Mouse (Mus musculus): Measurements from ENCODE around the gene Olfr502. TPM values are rescaled to one million over a fixed set of nuclear protein-coding genes. Genes with fewer than 3 reads are reported as not detected.
"Not testable (repeated sequence)": the region's sequence is repeated elsewhere in the genome, so short reads cannot be mapped to it uniquely, and the experiment has no call there.

The Olfr502 gene
- not detected for polyA plus RNA-seq (2012; fragmentation: generic; extraction: Trizol)
- long read RNA-seq, experiment 1, result 0 reads
- long read RNA-seq, experiment 2, result 0 reads

DNA sequence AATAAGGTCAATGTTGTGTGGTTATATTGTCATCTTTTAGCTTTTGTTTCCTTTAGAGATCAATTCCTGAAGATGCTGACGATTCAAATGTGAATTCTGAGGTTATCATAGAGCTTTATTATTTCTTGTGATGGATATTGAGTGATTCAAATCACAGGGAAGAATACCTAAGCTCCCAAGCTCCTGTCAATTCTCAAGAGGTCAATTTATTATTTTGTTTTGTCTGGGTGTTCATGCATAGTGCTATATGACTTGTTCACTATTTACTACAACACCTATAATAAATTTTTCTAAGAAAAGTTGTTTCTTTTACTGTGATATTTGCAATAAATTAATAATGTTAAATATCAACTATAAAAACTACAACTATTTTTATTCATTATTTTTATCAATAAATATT lies at the start of gene Olfr502:
Olfr502 (minus strand) TSS at position 101 of the 400 bp plus-strand sequence.
- TF ChIP-seq MAX (IDR thresholded peaks at IDR 0.05) (no peak), MYOD1 (IDR thresholded peaks at IDR 0.05; ENCODE audit: control insufficient read depth, insufficient read length, low read depth) (no peak), CTCF (IDR thresholded peaks at IDR 0.05; ENCODE audit: control insufficient read depth, insufficient read depth, insufficient read length) (no peak), CEBPB (IDR thresholded peaks at IDR 0.05; ENCODE audit: low read depth) (no peak), USF1 (IDR thresholded peaks at IDR 0.05; ENCODE audit: low read depth) (no peak), MYOG (IDR thresholded peaks at IDR 0.05; ENCODE audit: control insufficient read depth, extremely low read depth, insufficient read length) (no peak), FOSL1 (IDR thresholded peaks at IDR 0.05; ENCODE audit: insufficient read depth, low read length, poor library complexity, severe bottlenecking) (no peak)
- Histone ChIP-seq H3K27me3 (ENCODE audit: control insufficient read depth, insufficient read depth, insufficient read length) (no peaks in the 10 kb centered on the region), H3K79me3 (ENCODE audit: low read depth) (no peaks in the 10 kb centered on the region), H3ac (ENCODE audit: control insufficient read depth, insufficient read length, low read depth) (no peak within 1 kb of the TSS), H3K36me3 (ENCODE audit: control insufficient read depth, insufficient read depth) (no peaks in the 10 kb centered on the region), H3K79me2 (ENCODE audit: control insufficient read depth, insufficient read depth) (no peaks in the 10 kb centered on the region), H3K4me3 (ENCODE audit: insufficient read depth, poor library complexity, severe bottlenecking) (no peak within 1 kb of the TSS)

DNA sequence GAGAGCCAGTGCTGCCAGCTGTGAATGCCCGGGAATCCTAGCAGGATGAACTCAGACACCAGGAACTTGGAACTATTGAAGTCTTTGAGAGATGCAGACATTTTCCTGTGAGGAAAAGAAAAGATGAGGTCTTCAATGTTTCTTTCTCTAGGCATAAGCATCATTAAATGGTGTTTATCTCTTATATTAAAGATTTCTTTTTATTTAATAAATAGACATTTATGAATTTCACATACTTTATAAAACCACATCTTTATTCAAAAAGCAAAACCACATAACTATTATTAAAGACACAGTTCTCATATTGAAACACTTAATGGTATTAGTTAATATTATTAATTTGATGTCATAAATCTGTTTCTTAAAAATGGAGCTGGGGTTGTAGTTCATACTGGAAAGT lies 40.8 kb upstream of the Olfr502 start, which contains the start of gene Olfr504:
Olfr504 (minus strand) TSS at position 101 of the 400 bp plus-strand sequence.
- Histone ChIP-seq H3K4me3 (ENCODE audit: insufficient read depth, poor library complexity, severe bottlenecking) (no peak within 1 kb of the TSS), H3K79me3 (ENCODE audit: low read depth) (no peaks in the 10 kb centered on the region), H3K36me3 (ENCODE audit: control insufficient read depth, insufficient read depth) (no peaks in the 10 kb centered on the region), H3K27me3 (ENCODE audit: control insufficient read depth, insufficient read depth, insufficient read length) (no peaks in the 10 kb centered on the region), H3K79me2 (ENCODE audit: control insufficient read depth, insufficient read depth) (no peaks in the 10 kb centered on the region), H3ac (ENCODE audit: control insufficient read depth, insufficient read length, low read depth) (no peak within 1 kb of the TSS)
- TF ChIP-seq FOSL1 (IDR thresholded peaks at IDR 0.05; ENCODE audit: insufficient read depth, low read length, poor library complexity, severe bottlenecking), result no peak
- no peak for TF ChIP-seq MAX (IDR thresholded peaks at IDR 0.05)
- no peak for TF ChIP-seq CTCF (IDR thresholded peaks at IDR 0.05; ENCODE audit: control insufficient read depth, insufficient read depth, insufficient read length)
- no peak for TF ChIP-seq CEBPB (IDR thresholded peaks at IDR 0.05; ENCODE audit: low read depth)
- TF ChIP-seq MYOD1 (IDR thresholded peaks at IDR 0.05; ENCODE audit: control insufficient read depth, insufficient read length, low read depth), result no peak
- no peak for TF ChIP-seq MYOG (IDR thresholded peaks at IDR 0.05; ENCODE audit: control insufficient read depth, extremely low read depth, insufficient read length)
- no peak for TF ChIP-seq USF1 (IDR thresholded peaks at IDR 0.05; ENCODE audit: low read depth)

DNA sequence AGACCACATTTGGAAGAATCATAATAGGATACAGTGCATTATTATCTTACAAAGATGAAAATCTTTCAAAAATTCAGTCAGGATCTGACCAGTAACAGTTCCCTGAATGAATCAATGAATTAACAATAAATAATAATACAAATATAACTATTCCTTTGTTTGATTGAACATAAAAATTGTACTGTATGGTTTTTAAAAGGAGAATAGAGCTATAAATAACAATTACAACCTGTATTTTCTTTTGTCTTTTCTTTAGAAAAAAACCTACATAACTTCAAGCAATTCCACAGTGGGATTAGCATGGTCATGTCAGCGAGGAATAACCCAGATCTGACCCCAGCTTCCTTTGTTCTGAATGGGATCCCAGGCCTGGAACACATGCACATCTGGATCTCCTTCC lies 19.4 kb upstream of the Olfr502 start, which contains the start of gene Olfr503:
Olfr503 (plus strand) TSS at position 301 of the 400 bp plus-strand sequence.
- not testable (repeated sequence) for H3ac ChIP-seq (ENCODE audit: control insufficient read depth, insufficient read length, low read depth); H3K79me3 ChIP-seq (ENCODE audit: low read depth); H3K79me2 ChIP-seq (ENCODE audit: control insufficient read depth, insufficient read depth); H3K36me3 ChIP-seq (ENCODE audit: control insufficient read depth, insufficient read depth); H3K4me3 ChIP-seq (ENCODE audit: insufficient read depth, poor library complexity, severe bottlenecking); H3K27me3 ChIP-seq (ENCODE audit: control insufficient read depth, insufficient read depth, insufficient read length)

DNA sequence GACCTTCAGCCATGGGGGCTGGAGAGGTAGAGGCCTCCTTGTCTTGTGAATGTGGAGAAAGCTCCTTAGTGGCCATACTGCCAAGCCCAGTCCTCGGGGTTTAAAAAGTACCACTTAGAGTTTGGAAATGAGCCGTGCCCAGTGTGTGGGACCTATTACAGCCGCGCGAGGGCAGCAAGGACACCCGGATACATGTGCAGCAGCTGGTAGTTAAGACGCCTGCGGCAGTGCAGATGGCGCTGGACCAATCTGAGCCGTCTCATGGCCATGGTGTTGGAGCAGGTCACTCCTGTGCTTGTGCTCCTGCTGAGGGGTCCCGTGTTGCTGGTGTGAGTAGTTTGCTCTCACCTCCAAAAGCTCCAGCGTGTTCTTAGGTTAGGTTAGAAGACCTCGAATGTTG lies 17.6 kb upstream of the Olfr502 start:
- no peaks in the 10 kb centered on the region for H3K27me3 ChIP-seq (ENCODE audit: control insufficient read depth, insufficient read depth, insufficient read length)
- TF ChIP-seq MYOG (IDR thresholded peaks at IDR 0.05; ENCODE audit: control insufficient read depth, extremely low read depth, insufficient read length), result no peak
- H3K79me3 ChIP-seq (ENCODE audit: low read depth), result no peaks in the 10 kb centered on the region
- H3ac ChIP-seq (ENCODE audit: control insufficient read depth, insufficient read length, low read depth), result no peak overlapping the region
- no peaks in the 10 kb centered on the region for H3K79me2 ChIP-seq (ENCODE audit: control insufficient read depth, insufficient read depth)
- no peak overlapping the region for H3K4me3 ChIP-seq (ENCODE audit: insufficient read depth, poor library complexity, severe bottlenecking)
- no peaks in the 10 kb centered on the region for H3K36me3 ChIP-seq (ENCODE audit: control insufficient read depth, insufficient read depth)

Other genes with a start within 250 kb of the Olfr502 start
- gene Olfr490, start 236.1 kb downstream of the Olfr502 start, polyA plus RNA-seq (2012; fragmentation: generic; extraction: Trizol), result not detected
- not detected for gene Olfr491, start 211.6 kb downstream of the Olfr502 start, polyA plus RNA-seq (2012; fragmentation: generic; extraction: Trizol)
- gene Olfr492, start 201.4 kb downstream of the Olfr502 start, polyA plus RNA-seq (2012; fragmentation: generic; extraction: Trizol), result not detected
- not detected for gene Olfr493, start 178.1 kb downstream of the Olfr502 start, polyA plus RNA-seq (2012; fragmentation: generic; extraction: Trizol)
- gene Olfr494, start 159.7 kb downstream of the Olfr502 start, polyA plus RNA-seq (2012; fragmentation: generic; extraction: Trizol), result not detected
- not detected for gene Olfr495, start 131.9 kb downstream of the Olfr502 start, polyA plus RNA-seq (2012; fragmentation: generic; extraction: Trizol)
- not detected for gene Olfr497, start 104.6 kb downstream of the Olfr502 start, polyA plus RNA-seq (2012; fragmentation: generic; extraction: Trizol)
- not detected for gene Olfr498, start 59.7 kb downstream of the Olfr502 start, polyA plus RNA-seq (2012; fragmentation: generic; extraction: Trizol)
- not detected for gene Olfr503, start 19.5 kb upstream of the Olfr502 start, polyA plus RNA-seq (2012; fragmentation: generic; extraction: Trizol)
- gene Olfr504, start 40.7 kb upstream of the Olfr502 start, polyA plus RNA-seq (2012; fragmentation: generic; extraction: Trizol), result not detected
- 0.01 TPM for gene Olfr506, start 85.7 kb upstream of the Olfr502 start, polyA plus RNA-seq (2012; fragmentation: generic; extraction: Trizol)
- gene Olfr507, start 96.7 kb upstream of the Olfr502 start, polyA plus RNA-seq (2012; fragmentation: generic; extraction: Trizol), result not detected
- gene Olfr508, start 104.9 kb upstream of the Olfr502 start, polyA plus RNA-seq (2012; fragmentation: generic; extraction: Trizol), result not detected
- not detected for gene Olfr509, start 126.8 kb upstream of the Olfr502 start, polyA plus RNA-seq (2012; fragmentation: generic; extraction: Trizol)
- gene Olfr510, start 141.4 kb upstream of the Olfr502 start, polyA plus RNA-seq (2012; fragmentation: generic; extraction: Trizol), result not detected
- gene Olfr512, start 188.3 kb upstream of the Olfr502 start, polyA plus RNA-seq (2012; fragmentation: generic; extraction: Trizol), result not detected
- gene Olfr513, start 225.9 kb upstream of the Olfr502 start, polyA plus RNA-seq (2012; fragmentation: generic; extraction: Trizol), result not detected

Data from C2C12 (cell line).